Mouse (Mus musculus) frontal cortex, postnatal 10 days (tissue): ENCODE measurements around the gene Krtap13-1.
"Not testable (repeated sequence)": the region's sequence is repeated elsewhere in the genome, so short reads cannot be mapped to it uniquely, and the experiment has no call there.

Experiments
- DNase-seq, 2 experiments: peaks; one replicate each; pipeline ENCODE4 v3.0.0; 2022; ENCODE audit warnings: low spot score in 2 of 2, mixed read lengths in 1 of 2

Gene Krtap13-1

DNA sequence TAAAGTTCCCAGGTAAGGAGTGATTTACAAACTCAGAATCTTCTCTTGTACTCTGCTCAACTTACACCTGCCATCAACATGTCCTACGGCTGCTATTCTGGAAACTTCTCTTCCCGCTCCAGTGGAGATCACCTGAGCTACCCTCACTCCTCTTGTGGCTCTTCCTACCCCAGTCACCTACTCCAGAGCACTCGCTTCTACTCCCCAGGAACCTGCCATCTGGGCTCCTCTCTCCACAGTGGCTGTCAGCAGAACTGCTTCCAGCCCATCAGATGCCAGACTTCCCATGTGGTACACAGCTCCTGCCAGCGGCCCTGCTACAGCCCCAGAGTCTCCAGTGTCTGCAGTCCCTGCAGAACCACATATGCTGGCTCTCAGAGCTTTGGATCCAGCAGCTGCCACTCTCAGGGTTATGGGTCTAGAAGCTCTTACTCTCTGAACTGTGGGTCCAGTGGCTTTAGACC, at the start of gene Krtap13-1:
Krtap13-1 (plus strand) TSS at position 51 of the 464 bp plus-strand sequence.
- DNase-seq = no peak

DNA sequence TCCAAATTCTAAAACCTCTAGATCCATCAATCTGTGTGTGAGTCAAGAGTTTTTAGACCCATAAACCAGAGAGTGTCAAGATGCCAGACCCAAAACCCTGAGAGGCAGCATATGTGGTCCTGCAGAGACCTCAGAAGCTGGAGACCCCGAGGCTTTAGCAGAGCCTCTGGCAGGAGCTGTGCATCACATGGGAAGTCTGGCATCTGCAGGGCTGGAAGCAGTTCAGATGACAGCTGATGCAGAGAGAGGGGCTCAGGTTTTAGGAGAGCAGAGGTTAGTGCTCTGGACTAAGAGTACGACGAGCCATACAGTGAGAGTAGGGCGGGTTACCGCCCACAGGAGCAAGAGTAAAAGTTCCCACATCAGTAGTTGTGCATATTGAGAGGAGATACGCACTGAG, 49.6 kb upstream of the Krtap13-1 start:
- DNase-seq = no peak

DNA sequence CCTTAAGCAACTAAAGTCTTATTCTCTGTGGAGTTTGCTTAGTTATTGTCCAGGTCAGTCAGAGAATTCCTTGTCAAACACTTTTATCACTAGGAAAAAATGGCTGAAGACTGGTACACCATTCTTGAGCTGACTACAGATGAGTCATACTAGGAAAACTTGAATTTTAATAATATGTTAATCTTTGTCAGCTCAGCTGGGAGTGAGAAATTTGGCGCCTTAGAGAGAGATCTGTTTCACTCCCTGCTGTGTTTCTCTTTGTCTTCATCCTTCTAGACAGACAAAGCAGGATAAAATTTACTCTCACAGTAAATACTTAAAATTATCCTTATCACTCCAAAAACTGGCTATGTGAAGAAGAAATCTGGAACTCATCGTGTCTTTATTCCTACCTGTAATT, 47.4 kb upstream of the Krtap13-1 start:
- no peak for DNase-seq

DNA sequence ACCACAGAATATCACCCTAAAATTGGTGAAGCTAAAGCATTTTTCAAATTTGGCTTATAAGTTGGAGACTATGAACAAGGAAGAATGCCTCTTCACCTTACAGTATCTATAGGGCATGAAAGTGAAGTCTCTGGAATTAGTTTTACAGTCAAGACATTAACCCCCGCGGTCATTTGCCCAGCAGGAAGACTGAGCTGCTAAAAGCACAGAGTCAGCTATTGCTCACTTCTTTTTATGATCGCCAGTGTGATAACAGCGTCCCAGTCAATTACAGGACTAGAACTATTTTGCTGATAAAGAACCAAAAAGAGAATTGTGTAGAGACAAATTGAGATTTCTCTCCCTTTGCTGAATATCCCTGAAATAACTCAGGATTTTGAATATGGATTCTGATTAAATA, 32.4 kb upstream of the Krtap13-1 start:
- DNase-seq = no peak

DNA sequence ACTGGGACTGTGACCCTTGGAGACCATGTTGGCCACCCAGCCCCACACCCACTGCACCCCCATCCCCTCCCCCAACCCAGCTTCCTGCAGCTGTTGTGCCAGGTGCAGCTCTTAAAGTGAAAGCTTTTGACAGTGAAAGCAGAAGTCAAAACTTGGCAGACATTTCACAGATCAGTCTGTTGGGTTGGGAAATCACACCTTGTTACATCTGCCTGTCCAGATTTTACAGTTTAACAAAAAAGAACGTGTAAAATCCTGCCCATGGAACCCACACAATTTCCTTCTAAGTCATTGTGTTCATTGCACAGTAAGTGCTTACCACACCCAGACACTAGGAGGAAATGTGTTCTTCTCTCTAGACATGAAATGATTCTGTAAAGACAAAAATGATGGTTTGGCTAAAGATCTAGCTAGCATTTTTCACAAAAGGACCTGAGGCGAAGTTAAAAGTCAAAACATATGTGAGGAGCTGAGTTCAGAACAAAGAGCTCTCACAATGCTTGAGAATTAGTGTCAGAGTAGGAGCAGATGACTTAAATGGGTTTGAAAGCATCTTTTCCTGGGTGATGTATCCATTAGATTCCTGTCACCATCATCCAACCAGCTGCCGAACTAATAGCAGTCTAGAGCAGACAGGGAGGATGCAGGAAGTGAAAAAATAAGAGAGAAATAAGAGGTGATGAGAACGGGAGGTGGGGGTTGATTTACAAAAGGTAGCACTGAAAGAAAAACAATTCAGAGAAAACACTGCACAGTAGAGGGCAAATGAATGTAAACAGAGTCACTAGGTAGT, 27.4 kb upstream of the Krtap13-1 start:
- DNase-seq = no peak

DNA sequence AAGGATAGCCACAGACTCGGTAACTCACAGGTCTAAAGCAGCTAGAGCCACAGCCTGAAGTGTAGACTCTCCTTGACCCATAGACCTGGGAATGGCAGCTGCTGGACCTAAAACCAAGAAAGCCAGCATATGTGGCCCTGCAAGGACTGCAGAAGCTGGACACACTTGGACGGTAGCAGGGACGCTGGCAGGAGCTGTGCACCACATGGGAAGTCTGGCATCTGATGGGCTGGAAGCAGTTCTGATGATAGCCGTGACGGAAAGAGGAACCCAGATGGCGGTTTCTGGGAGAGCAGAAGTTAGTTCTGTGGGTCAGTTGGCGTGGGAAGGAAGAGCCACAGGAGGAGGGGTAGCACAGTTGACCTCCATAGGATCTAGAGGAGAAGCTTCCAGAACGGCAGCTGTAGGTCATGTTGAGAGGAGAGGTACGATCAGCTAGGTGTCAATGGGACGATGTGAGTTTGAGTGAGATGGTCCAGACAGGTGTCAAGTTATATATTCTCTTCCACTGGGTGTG, 21.1 kb upstream of the Krtap13-1 start, which contains the start of gene 2310061N02Rik:
2310061N02Rik (minus strand) TSS at position 467 of the 517 bp plus-strand sequence.
- DNase-seq = no peak

DNA sequence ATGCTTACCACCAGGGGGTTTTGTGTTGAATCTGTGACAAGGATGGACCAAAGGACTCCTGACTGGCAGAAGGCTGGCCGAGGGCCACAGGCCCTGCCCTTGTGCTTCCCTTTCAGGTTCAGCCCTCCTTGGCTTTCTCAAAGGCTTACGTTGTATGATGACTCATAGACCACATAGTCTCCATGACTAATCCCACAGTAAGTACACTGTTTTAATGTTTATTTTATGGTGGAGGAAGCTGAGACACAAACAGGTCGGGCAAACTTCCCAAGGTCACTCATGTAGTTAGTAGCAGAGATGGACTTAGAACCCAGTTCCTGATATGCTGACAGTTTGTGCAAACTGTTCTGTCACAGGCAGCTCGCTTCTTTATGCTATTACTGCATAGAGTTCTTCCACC, 17.9 kb upstream of the Krtap13-1 start:
- no peak for DNase-seq

GRCm38 (mm10) chr16:88711245-88711644, 17.4 kb upstream of the Krtap13-1 start:
- no peak for DNase-seq

GRCm38 (mm10) chr16:88716549-88716948, 12.1 kb upstream of the Krtap13-1 start:
- no peak for DNase-seq

DNA sequence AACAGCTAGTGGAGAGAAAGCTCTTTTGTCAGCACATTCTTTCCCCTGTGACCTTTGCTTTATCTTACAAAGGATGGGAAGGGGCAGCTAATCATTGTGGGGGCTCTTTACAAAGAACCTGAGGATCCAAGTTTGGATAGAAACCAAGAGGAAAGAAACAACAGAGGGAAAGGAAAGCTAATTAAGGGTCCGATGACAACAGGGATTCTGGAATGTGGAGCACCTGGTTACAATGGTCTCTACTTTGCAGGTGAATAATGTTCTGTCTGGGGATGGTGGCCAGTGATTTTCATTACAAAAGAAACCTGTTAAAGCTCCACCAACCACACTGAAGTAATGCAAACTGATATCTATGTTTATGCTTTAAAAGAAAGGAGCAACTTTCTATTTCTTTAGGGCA, 8.6 kb upstream of the Krtap13-1 start:
- no peak for DNase-seq

GRCm38 (mm10) chr16:88735391-88735790, 6.7 kb downstream of the Krtap13-1 start:
- no peak for DNase-seq

DNA sequence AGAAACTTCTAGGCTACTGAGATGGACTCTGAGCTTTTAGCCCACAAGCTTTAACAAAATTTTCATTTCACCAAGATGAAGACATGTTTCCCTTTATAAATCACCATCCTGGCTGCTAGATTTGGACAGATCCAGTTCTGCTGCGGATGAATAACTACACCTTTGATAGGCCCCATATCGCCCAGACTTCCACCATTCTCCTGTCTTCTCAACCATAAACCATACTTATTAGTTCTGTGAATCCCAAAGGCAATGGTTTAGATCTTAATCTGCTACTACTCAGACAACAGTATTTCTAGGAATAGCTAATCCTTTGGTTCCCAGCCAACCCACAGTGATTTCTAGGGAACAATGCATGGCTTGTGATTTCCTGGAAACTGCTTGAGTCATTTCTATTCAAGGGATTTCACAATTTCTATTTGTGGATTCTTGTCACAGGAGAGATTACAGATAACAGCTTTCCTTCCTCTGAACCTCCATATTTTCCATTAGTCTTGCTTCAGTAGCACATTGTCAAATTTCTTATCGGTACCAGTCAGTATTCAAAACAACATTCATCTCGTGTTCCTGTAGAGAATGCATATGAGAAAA, 16.2 kb downstream of the Krtap13-1 start:
- DNase-seq = no peak

DNA sequence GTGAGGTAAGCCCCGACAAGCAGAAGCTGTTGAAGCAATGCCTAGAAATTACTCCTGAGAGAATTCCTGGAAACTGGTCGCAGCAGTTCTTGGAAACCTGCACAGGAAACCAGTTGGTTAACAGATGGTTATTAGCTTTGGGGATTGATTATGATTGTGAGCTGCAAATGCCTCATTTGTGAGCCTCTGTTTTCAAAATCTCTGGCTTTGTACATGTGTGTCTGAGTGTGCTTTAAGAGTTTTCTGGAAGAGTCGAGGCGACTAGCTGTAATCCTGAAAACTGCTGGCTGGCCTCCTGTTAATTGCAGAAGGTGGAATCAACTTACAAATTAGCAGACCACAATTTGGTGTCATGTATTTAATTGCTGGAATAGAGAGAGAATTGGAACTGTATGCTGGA, 19.3 kb downstream of the Krtap13-1 start:
- no peak for DNase-seq

GRCm38 (mm10) chr16:88751535-88751934, 22.9 kb downstream of the Krtap13-1 start, which contains the start of gene Krtap13:
Krtap13 (minus strand) TSS chr16:88751635.
- not testable (repeated sequence) for DNase-seq

- not testable (repeated sequence) for DNase-seq
Measured at GRCm38 (mm10) chr16:88758547-88758946, 29.9 kb downstream of the Krtap13-1 start, which contains the start of gene 2310034C09Rik. 2310034C09Rik (plus strand) TSS chr16:88758847.

DNA sequence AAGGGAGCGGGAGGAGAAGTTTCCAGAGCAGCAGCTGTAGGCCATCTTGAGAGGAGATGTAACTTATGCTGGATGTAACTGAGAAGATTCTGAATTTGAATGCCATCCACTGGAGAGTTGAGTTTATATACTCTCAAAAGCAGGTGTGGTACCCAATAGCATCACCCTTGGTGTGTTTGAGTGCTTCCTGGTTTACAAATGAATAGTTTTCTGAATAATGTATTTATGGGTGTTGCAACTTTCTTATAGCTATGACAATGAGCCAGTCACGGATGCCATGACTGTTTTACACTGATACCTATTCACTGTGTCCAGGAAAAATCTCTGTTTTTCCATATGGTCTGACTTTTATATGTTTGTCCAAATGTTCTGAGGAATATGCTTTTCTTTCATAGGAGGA, 45.4 kb downstream of the Krtap13-1 start, which contains the start of gene 2310057N15Rik:
2310057N15Rik (minus strand) TSS at position 101 of the 400 bp plus-strand sequence.
- no peak for DNase-seq

- DNase-seq = no peak
Measured at GRCm38 (mm10) chr16:88777596-88777995, 48.9 kb downstream of the Krtap13-1 start, which contains the start of gene Gm5965. Gm5965 (plus strand) TSS chr16:88777896.
